Mouse (Mus musculus): ENCODE results near the gene Bub1b. TPM values are rescaled to one million over a fixed set of nuclear protein-coding genes. Genes with fewer than 3 reads are reported as not detected.
A peak's percentile ranks its signal among the peaks of the same experiment; 100 is the strongest.
"Not testable (repeated sequence)": the region's sequence is repeated elsewhere in the genome, so short reads cannot be mapped to it uniquely, and the experiment has no call there.

Gene Bub1b
- polyA plus RNA-seq, 1 experiment from 2014 or later = 11.4 TPM

DNA sequence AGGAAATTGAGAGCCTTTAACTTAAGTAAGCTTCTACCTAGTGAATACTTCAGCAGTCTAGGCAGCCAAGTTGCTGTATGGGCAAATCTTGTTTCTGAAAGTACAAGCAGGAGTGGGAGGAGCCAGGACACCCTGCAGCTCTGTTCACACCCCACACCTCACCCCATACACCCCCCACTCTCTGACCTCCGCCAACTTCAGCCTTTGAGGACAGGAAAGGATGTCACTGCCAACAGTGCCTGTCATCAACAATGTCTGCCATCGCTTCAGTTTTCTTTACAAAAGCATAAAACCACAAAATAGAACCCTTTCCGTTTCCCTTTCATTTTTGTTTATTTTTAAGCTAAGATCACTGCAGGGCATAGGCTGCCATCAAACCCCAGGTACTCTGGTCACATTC, 44.4 kb downstream of the Bub1b start:
- Histone ChIP-seq H3K4me2 (replicated peaks; ENCODE audit: low read depth) (no peak overlapping the region), H3K9ac (ENCODE audit: low read length) (no peak overlapping the region), H3K27ac (replicated peaks) (no peak overlapping the region), H3K27me3 (ENCODE audit: control insufficient read depth, insufficient read depth, low read length) (no peaks in the 10 kb centered on the region), H3K9me3 (ENCODE audit: control insufficient read depth, low read length) (no peaks in the 10 kb centered on the region), H3K4me3 (ENCODE audit: low read depth, low read length) (no peak overlapping the region), H3K4me1 (replicated peaks; ENCODE audit: control insufficient read depth, insufficient read depth) (no peaks in the 10 kb centered on the region), H3K36me3 (ENCODE audit: control insufficient read depth, insufficient read depth, low read length) (0 out of 2 replicates have a peak, but pooled peaks cover 4% of the 10 kb centered on the region)
- WGBS = 68% methylated on average over 3 of the region's 3 CpGs
- TF ChIP-seq EP300 (optimal IDR thresholded peaks at IDR 0.05) (no peak), CTCF (IDR thresholded peaks at IDR 0.05; ENCODE audit: low read depth) (no peak)
- DNase-seq (ENCODE audit: low spot score) = no peak
- no peak for ATAC-seq (ENCODE audit: low FRiP score, low TSS enrichment)

DNA sequence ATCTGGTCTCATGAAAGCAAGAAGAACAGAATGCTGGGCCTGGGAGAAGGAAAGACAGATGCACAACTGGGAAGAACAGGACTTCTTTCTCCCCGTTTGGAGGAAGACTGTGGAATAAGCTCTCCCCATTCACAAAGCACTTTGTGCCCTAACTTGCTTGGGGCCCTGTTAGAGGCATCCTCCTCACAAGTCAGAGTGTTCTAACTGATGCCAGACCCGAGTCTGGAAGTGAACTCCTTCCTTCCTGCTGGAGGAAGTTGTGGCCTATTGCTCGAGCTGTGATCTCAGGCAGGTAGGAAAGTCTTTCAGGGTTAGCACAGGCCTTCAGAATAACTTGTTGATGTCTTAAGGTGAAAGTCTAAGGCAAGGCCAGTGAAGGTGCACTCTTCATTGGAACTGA, 44.9 kb downstream of the Bub1b start:
- Histone ChIP-seq H3K27me3 (ENCODE audit: control insufficient read depth, insufficient read depth, low read length) (no peaks in the 10 kb centered on the region), H3K36me3 (ENCODE audit: control insufficient read depth, insufficient read depth, low read length) (0 out of 2 replicates have a peak, but pooled peaks cover 4% of the 10 kb centered on the region), H3K9me3 (ENCODE audit: control insufficient read depth, low read length) (no peaks in the 10 kb centered on the region), H3K4me2 (replicated peaks; ENCODE audit: low read depth) (no peak overlapping the region), H3K27ac (replicated peaks) (no peak overlapping the region), H3K4me3 (ENCODE audit: low read depth, low read length) (no peak overlapping the region), H3K9ac (ENCODE audit: low read length) (no peak overlapping the region), H3K4me1 (replicated peaks; ENCODE audit: control insufficient read depth, insufficient read depth) (no peaks in the 10 kb centered on the region)
- TF ChIP-seq EP300 (optimal IDR thresholded peaks at IDR 0.05) (no peak), CTCF (IDR thresholded peaks at IDR 0.05; ENCODE audit: low read depth) (no peak)
- DNase-seq (ENCODE audit: low spot score) = no peak
- ATAC-seq (ENCODE audit: low FRiP score, low TSS enrichment) = no peak
- WGBS = 49% methylated on average over 3 of the region's 3 CpGs

DNA sequence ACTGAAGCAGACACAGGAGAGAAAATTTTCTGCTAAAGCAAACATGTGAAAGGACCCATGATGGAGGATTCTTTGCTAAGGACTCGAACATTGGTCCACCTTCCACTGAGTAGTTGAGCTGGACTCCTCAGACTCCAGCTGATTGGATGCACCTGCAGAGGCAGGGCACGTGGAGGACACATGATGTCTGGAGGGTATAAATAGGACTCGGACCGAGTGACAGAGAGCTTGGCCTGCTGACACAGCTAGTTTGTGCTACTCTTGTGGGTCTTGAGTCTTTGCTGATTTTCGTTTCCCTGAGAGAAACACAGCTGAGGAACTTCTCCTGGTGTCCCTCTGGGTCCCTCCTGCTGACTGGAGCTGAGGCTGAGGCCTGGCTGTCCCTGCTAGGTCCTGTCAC, 48.7 kb downstream of the Bub1b start:
- no peak overlapping the region for H3K27ac ChIP-seq (replicated peaks)
- ATAC-seq (ENCODE audit: low FRiP score, low TSS enrichment) = no peak
- H3K4me1 ChIP-seq (replicated peaks; ENCODE audit: control insufficient read depth, insufficient read depth) = no peaks in the 10 kb centered on the region
- DNase-seq (ENCODE audit: low spot score) = no peak
- 0 out of 2 replicates have a peak, but pooled peaks cover 4% of the 10 kb centered on the region for H3K36me3 ChIP-seq (ENCODE audit: control insufficient read depth, insufficient read depth, low read length)
- H3K27me3 ChIP-seq (ENCODE audit: control insufficient read depth, insufficient read depth, low read length) = no peaks in the 10 kb centered on the region
- 86% methylated on average over 5 of the region's 5 CpGs for WGBS
- H3K4me2 ChIP-seq (replicated peaks; ENCODE audit: low read depth) = no peak overlapping the region
- H3K9me3 ChIP-seq (ENCODE audit: control insufficient read depth, low read length) = no peaks in the 10 kb centered on the region
- H3K4me3 ChIP-seq (ENCODE audit: low read depth, low read length) = no peak overlapping the region
- TF ChIP-seq CTCF (IDR thresholded peaks at IDR 0.05; ENCODE audit: low read depth) (no peak), EP300 (optimal IDR thresholded peaks at IDR 0.05) (no peak)
- no peak overlapping the region for H3K9ac ChIP-seq (ENCODE audit: low read length)

DNA sequence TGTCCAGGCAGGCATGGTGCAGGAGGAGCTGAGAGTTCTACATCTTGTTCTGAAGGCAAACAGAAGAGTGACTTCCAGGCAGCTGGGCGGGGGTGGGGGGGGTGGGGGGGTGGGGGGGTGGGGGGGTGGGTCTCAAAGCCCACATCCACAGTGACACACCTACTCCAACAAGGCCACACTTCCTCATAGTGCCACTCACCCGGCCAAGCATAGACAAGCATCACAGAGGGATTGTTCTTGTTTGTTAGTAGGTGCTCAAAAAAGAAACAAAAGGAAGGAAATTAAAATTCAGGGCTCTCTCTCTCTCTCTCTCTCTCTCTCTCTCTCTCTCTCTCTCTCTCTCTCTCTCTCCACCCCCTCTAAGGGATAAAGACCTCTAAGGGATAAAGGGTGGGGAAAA, 52.7 kb downstream of the Bub1b start:
- not testable (repeated sequence) for H3K9me3 ChIP-seq (ENCODE audit: control insufficient read depth, low read length); H3K4me3 ChIP-seq (ENCODE audit: low read depth, low read length); H3K4me2 ChIP-seq (replicated peaks; ENCODE audit: low read depth); H3K27me3 ChIP-seq (ENCODE audit: control insufficient read depth, insufficient read depth, low read length); H3K27ac ChIP-seq (replicated peaks); H3K9ac ChIP-seq (ENCODE audit: low read length); H3K4me1 ChIP-seq (replicated peaks; ENCODE audit: control insufficient read depth, insufficient read depth); H3K36me3 ChIP-seq (ENCODE audit: control insufficient read depth, insufficient read depth, low read length); DNase-seq (ENCODE audit: low spot score); ATAC-seq (ENCODE audit: low FRiP score, low TSS enrichment)
- WGBS = 38% methylated on average over 2 of the region's 2 CpGs

DNA sequence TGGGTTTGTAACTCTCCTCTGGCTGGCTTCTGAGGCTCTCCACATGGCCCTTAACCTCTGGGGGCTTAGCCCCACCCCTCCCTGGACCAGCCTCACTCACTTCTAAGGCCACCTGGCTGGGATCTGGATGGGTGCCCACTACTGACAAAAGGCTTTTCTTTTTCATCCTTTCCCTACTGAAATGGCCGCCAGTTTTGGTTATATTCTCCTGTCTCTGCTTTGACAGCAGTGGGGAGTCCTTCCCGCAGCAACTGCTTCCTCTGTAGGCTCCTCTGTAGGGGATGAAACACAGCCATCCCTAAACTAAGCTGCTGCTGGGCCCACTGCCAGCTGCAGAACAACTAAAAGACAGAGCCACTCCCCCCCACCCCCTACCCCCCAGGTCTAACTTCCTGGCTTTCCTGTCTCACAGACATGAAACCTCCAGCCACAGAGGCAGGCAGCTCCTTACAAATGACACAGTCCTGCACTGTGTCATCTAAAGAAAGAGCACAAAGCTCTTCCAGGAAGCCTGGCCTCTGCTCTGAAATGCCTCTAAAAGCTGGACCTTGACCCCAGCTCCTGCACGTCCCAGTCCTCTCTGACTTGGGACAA, 58.8 kb downstream of the Bub1b start:
- DNase-seq (ENCODE audit: low spot score) = no peak
- Histone ChIP-seq H3K36me3 (ENCODE audit: control insufficient read depth, insufficient read depth, low read length) (no peaks in the 10 kb centered on the region), H3K9me3 (ENCODE audit: control insufficient read depth, low read length) (no peaks in the 10 kb centered on the region), H3K27me3 (ENCODE audit: control insufficient read depth, insufficient read depth, low read length) (no peaks in the 10 kb centered on the region), H3K9ac (ENCODE audit: low read length) (no peak overlapping the region), H3K27ac (replicated peaks) (peak overlapping the region; percentile 40; the same call in 1 of the 2 replicates), H3K4me2 (replicated peaks; ENCODE audit: low read depth) (no peak overlapping the region), H3K4me1 (replicated peaks; ENCODE audit: control insufficient read depth, insufficient read depth) (peaks cover 8% of the 10 kb centered on the region), H3K4me3 (ENCODE audit: low read depth, low read length) (no peak overlapping the region)
- WGBS = 9% methylated on average over 3 of the region's 3 CpGs
- TF ChIP-seq CTCF (IDR thresholded peaks at IDR 0.05; ENCODE audit: low read depth) (no peak), EP300 (optimal IDR thresholded peaks at IDR 0.05) (no peak)
- peak; percentile 54 for ATAC-seq (ENCODE audit: low FRiP score, low TSS enrichment)

DNA sequence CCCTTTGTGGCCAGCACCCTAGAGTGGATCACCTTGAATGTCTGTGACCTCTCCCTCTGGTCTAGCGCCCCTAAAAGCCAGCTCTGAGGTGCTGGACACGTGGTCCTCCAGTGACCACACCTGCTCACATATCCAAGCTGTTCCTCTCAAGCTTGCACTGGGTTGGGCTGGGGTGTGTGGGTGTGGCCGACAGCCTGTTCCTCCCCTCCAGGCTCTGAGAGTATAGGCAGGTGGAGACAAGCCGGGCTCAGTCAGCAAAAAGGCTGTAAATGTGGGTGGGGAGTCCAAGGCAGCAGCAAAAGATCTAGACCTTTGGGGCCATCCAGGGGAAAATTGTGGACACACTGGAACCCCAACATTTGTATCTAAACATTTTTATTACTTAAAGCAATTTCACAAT, 60.4 kb downstream of the Bub1b start:
- Histone ChIP-seq H3K4me3 (ENCODE audit: low read depth, low read length) (no peak overlapping the region), H3K9ac (ENCODE audit: low read length) (no peak overlapping the region), H3K27me3 (ENCODE audit: control insufficient read depth, insufficient read depth, low read length) (no peaks in the 10 kb centered on the region), H3K9me3 (ENCODE audit: control insufficient read depth, low read length) (no peaks in the 10 kb centered on the region), H3K36me3 (ENCODE audit: control insufficient read depth, insufficient read depth, low read length) (no peaks in the 10 kb centered on the region), H3K27ac (replicated peaks) (peak overlapping the region; percentile 37), H3K4me2 (replicated peaks; ENCODE audit: low read depth) (no peak overlapping the region), H3K4me1 (replicated peaks; ENCODE audit: control insufficient read depth, insufficient read depth) (peaks cover 9% of the 10 kb centered on the region)
- TF ChIP-seq EP300 (optimal IDR thresholded peaks at IDR 0.05) (no peak), CTCF (IDR thresholded peaks at IDR 0.05; ENCODE audit: low read depth) (no peak)
- 28% methylated on average over 4 of the region's 4 CpGs for WGBS
- DNase-seq (ENCODE audit: low spot score) (peak; percentile 81), ATAC-seq (ENCODE audit: low FRiP score, low TSS enrichment) (peak; percentile 87)

Measured in stomach, postnatal 0 days (tissue).